23 mouse cellular contexts compared by ENCODE assay signal in genomic region chr5:16785627-16786026, GRCm38 (mm10). TPM values are rescaled to one million over a fixed set of nuclear protein-coding genes. Genes with fewer than 3 reads are reported as not detected.
"Had no signal": no experiment of that assay in that cellular context is flagged by ENCODE, and none has a peak within 500 bp of the region (broad histone marks: within the 10 kb centered on the region; RNA-seq: fewer than 3 reads in every experiment).

No protein-coding gene starts in this region.

- H3K27me3 ChIP-seq: midbrain, embryonic 12.5 days; midbrain, embryonic 15.5 days; neural tube, embryonic 13.5 days; neural tube, embryonic 15.5 days had no signal

- H3K4me1 ChIP-seq: midbrain, embryonic 10.5 days; midbrain, embryonic 12.5 days; midbrain, embryonic 15.5 days; neural tube, embryonic 13.5 days; neural tube, embryonic 15.5 days had no signal

- H3K4me3 ChIP-seq: midbrain, embryonic 10.5 days; midbrain, embryonic 12.5 days; midbrain, embryonic 15.5 days; myocyte; neural tube, embryonic 13.5 days; neural tube, embryonic 15.5 days had no signal

- H3K9ac ChIP-seq: lung, embryonic 14.5 days; midbrain, embryonic 12.5 days; midbrain, embryonic 15.5 days; neural tube, embryonic 13.5 days; neural tube, embryonic 15.5 days had no signal

- ATAC-seq: midbrain, embryonic 15.5 days had no signal

- H3K36me3 ChIP-seq: midbrain, embryonic 10.5 days; midbrain, embryonic 12.5 days; midbrain, embryonic 15.5 days; neural tube, embryonic 13.5 days; neural tube, embryonic 15.5 days had no signal

- DNase-seq: lung, adult 18-20 months; lung, embryonic 14.5 days; lung, postnatal 10 days; lung, postnatal 4 days; retina, postnatal 1 day; right cerebral cortex, adult 18-20 months; right cerebral cortex, postnatal 25 days; right cerebral cortex, postnatal 4 days; spleen, adult 18-20 months; thymus, adult 18-20 months; thymus, postnatal 14 days; thymus, postnatal 36 days had no signal

- H3K4me2 ChIP-seq: lung, embryonic 14.5 days; midbrain, embryonic 12.5 days; midbrain, embryonic 15.5 days; neural tube, embryonic 13.5 days; neural tube, embryonic 15.5 days had no signal

- H3K9me3 ChIP-seq: midbrain, embryonic 10.5 days; midbrain, embryonic 12.5 days; midbrain, embryonic 15.5 days; neural tube, embryonic 13.5 days; neural tube, embryonic 15.5 days had no signal

- H3K27ac ChIP-seq: midbrain, embryonic 10.5 days; midbrain, embryonic 12.5 days; midbrain, embryonic 15.5 days; neural tube, embryonic 13.5 days; neural tube, embryonic 15.5 days had no signal

RNA-seq across cellular contexts. Expression of gene Gm28710, which starts 6.0 kb away (rescaled TPM):
- total RNA-seq: megakaryocyte, adult 5-6 weeks; megakaryocyte-erythroid progenitor cell, adult 5-6 weeks had no signal
- polyA plus RNA-seq: lung, embryonic 14.5 days; lung, embryonic 16.5 days; midbrain, embryonic 10.5 days; midbrain, embryonic 12.5 days; midbrain, embryonic 15.5 days; neural tube, embryonic 11.5 days; neural tube, embryonic 13.5 days; neural tube, embryonic 15.5 days; stomach, embryonic 14.5 days had no signal
